Comparison of ENCODE assay signal across 9 mouse cellular contexts in genomic region chr7:44360792-44361301, GRCm38 (mm10). TPM values are rescaled to one million over a fixed set of nuclear protein-coding genes. Genes with fewer than 3 reads are reported as not detected.
DNase-seq lines count a peak whose midpoint lies in the region; ATAC-seq lines count a peak whose summit lies in the region.
"Had no signal": no experiment of that assay in that cellular context is flagged by ENCODE, and none has a peak within 500 bp of the region (broad histone marks: within the 10 kb centered on the region; RNA-seq: fewer than 3 reads in every experiment).

No protein-coding gene starts in this region.

- H3K9ac ChIP-seq in midbrain, embryonic 11.5 days (ENCODE audit: low read length): peak overlapping the region; percentile 65

- H3K4me3 ChIP-seq in megakaryocyte, embryonic 14.5 days (replicated peaks): peak overlapping the region; percentile 94
- H3K4me3 ChIP-seq in hindbrain, embryonic 10.5 days: peak overlapping the region; percentile 57
- H3K4me3 ChIP-seq in midbrain, embryonic 11.5 days (ENCODE audit: low read depth, low read length): peak overlapping the region; percentile 47

- H3K36me3 ChIP-seq in megakaryocyte, embryonic 14.5 days (replicated peaks; ENCODE audit: low read length): no peaks in the 10 kb centered on the region
- H3K36me3 ChIP-seq in hindbrain, embryonic 10.5 days: no peaks in the 10 kb centered on the region
- H3K36me3 ChIP-seq in midbrain, embryonic 11.5 days (ENCODE audit: control insufficient read depth, insufficient read depth, low read length): no peaks in the 10 kb centered on the region

- no peak for DNase-seq in cerebellum, postnatal 4 days (ENCODE audit: low spot score in 2 of 2)
- no peak for DNase-seq in hindbrain, embryonic 10.5 days (ENCODE audit: low spot score)
- DNase-seq in midbrain, embryonic 11.5 days (ENCODE audit: low spot score, missing footprints): no peak
- no peak for DNase-seq in spleen, postnatal 14 days (ENCODE audit: low spot score in 2 of 2)
- DNase-seq in urinary bladder, adult 18-20 months (ENCODE audit: low spot score in 2 of 2): no peak

- 10% methylated on average over 21 of the region's 21 CpGs for WGBS in hindbrain, embryonic 10.5 days
- 5% methylated on average over 21 of the region's 21 CpGs for WGBS in midbrain, embryonic 11.5 days

- H3K4me1 ChIP-seq in megakaryocyte, embryonic 14.5 days: peaks cover 38% of the 10 kb centered on the region
- H3K4me1 ChIP-seq in hindbrain, embryonic 10.5 days (replicated peaks): peaks cover 48% of the 10 kb centered on the region
- peaks cover 25% of the 10 kb centered on the region for H3K4me1 ChIP-seq in midbrain, embryonic 11.5 days (ENCODE audit: control insufficient read depth, insufficient read depth, low read length)

- peaks cover 81% of the 10 kb centered on the region for H3K27me3 ChIP-seq in megakaryocyte, embryonic 14.5 days (replicated peaks)
- H3K27me3 ChIP-seq in hindbrain, embryonic 10.5 days (ENCODE audit: insufficient read depth, poor library complexity, severe bottlenecking): peaks cover 68% of the 10 kb centered on the region
- H3K27me3 ChIP-seq in midbrain, embryonic 11.5 days (ENCODE audit: control insufficient read depth, insufficient read depth, low read length): peaks cover 26% of the 10 kb centered on the region

- peaks cover 7% of the 10 kb centered on the region for H3K9me3 ChIP-seq in megakaryocyte, embryonic 14.5 days
- no peaks in the 10 kb centered on the region for H3K9me3 ChIP-seq in hindbrain, embryonic 10.5 days
- no peaks in the 10 kb centered on the region for H3K9me3 ChIP-seq in midbrain, embryonic 11.5 days (ENCODE audit: control insufficient read depth, low read length)

- ATAC-seq in cerebellum, adult (ENCODE audit: insufficient number of reproducible peaks, low FRiP score, low TSS enrichment): peak; percentile 8; the same call in 1 of the 2 replicates
- ATAC-seq in megakaryocyte, adult 5-6 weeks (ENCODE audit: poor library complexity, severe bottlenecking): no peak
- 0 out of 2 replicates have a peak, but pooled peaks have one; percentile 1 for ATAC-seq in midbrain, embryonic 11.5 days (ENCODE audit: low FRiP score)

- H3K4me2 ChIP-seq in midbrain, embryonic 11.5 days: peak overlapping the region; percentile 93

- peak overlapping the region; percentile 87; the same call in 1 of the 2 replicates for H3K27ac ChIP-seq in hindbrain, embryonic 10.5 days
- H3K27ac ChIP-seq in midbrain, embryonic 11.5 days (ENCODE audit: low read depth, low read length): no peak overlapping the region

RNA-seq across cellular contexts. Expression of gene Syt3, which starts 23.1 kb away (rescaled TPM):
- not detected in 2 replicates for polyA plus RNA-seq in megakaryocyte, embryonic 14.5 days (2012; ENCODE audit: insufficient read depth, low replicate concordance)
- 0.29 TPM in 1 of 2 replicates, not detected in the other for total RNA-seq in megakaryocyte, adult 5-6 weeks (2015)
- 0.22 TPM in 1 of 2 replicates, not detected in the other for total RNA-seq in megakaryocyte, adult 5-6 weeks (2017)
- polyA plus RNA-seq in hindbrain, embryonic 10.5 days (2016; fragmentation: Nextera tagmentation; extraction: Ambion mirVana): 2.7 and 3.0 TPM in 2 replicates
- polyA plus RNA-seq in midbrain, embryonic 11.5 days (2014; fragmentation: Nextera tagmentation; extraction: Ambion mirVana): 1.5 and 2.1 TPM in 2 replicates
- polyA plus RNA-seq: C2C12 had no signal

RNA-seq across cellular contexts. Expression of gene 1700008O03Rik, which starts 24.8 kb away (rescaled TPM):
- polyA plus RNA-seq in megakaryocyte, embryonic 14.5 days (2012; ENCODE audit: insufficient read depth, low replicate concordance): not detected in 2 replicates
- 0.42 TPM in 1 of 2 replicates, not detected in the other for total RNA-seq in megakaryocyte, adult 5-6 weeks (2015)
- not detected in 2 replicates for total RNA-seq in megakaryocyte, adult 5-6 weeks (2017)
- 2.1 and 2.7 TPM in 2 replicates for polyA plus RNA-seq in hindbrain, embryonic 10.5 days (2016; fragmentation: Nextera tagmentation; extraction: Ambion mirVana)
- 0.31 and 1.1 TPM in 2 replicates for polyA plus RNA-seq in midbrain, embryonic 11.5 days (2014; fragmentation: Nextera tagmentation; extraction: Ambion mirVana)

RNA-seq across cellular contexts. Expression of gene Shank1, which starts 50.8 kb away (rescaled TPM):
- polyA plus RNA-seq in megakaryocyte, embryonic 14.5 days (2012; ENCODE audit: insufficient read depth, low replicate concordance): 0.07 TPM in 1 of 2 replicates, not detected in the other
- 0.02 and 0.07 TPM in 2 replicates for total RNA-seq in megakaryocyte, adult 5-6 weeks (2015)
- not detected in 2 replicates for total RNA-seq in megakaryocyte, adult 5-6 weeks (2017)
- polyA plus RNA-seq in hindbrain, embryonic 10.5 days (2016; fragmentation: Nextera tagmentation; extraction: Ambion mirVana): 1.2 and 4.6 TPM in 2 replicates
- 3.4 TPM in 2 replicates for polyA plus RNA-seq in midbrain, embryonic 11.5 days (2014; fragmentation: Nextera tagmentation; extraction: Ambion mirVana)

RNA-seq across cellular contexts. Expression of gene Clec11a, which starts 54.1 kb away (rescaled TPM):
- polyA plus RNA-seq in megakaryocyte, embryonic 14.5 days (2012; ENCODE audit: insufficient read depth, low replicate concordance): 0.92 and 1.8 TPM in 2 replicates
- total RNA-seq in megakaryocyte, adult 5-6 weeks (2015): 0.80 and 1.9 TPM in 2 replicates
- 0.77 and 1.7 TPM in 2 replicates for total RNA-seq in megakaryocyte, adult 5-6 weeks (2017)
- 1.8 and 2.1 TPM in 2 replicates for polyA plus RNA-seq in hindbrain, embryonic 10.5 days (2016; fragmentation: Nextera tagmentation; extraction: Ambion mirVana)
- 2.2 and 3.4 TPM in 2 replicates for polyA plus RNA-seq in midbrain, embryonic 11.5 days (2014; fragmentation: Nextera tagmentation; extraction: Ambion mirVana)
